Mouse (Mus musculus) G1E (cell line): ENCODE measurements at regions not wholly inside any gene's neighbourhood (a gene's known extent, or its start where the extent isn't known, plus 50 kb on each side); places are given as distances from the start of the nearest gene placed in this dataset.

Experiments used
- ATAC-seq: 2 replicates; pipeline ENCODE4 v1.8.0; 2016; ENCODE audit warnings: mild to moderate bottlenecking; ENCODE audit not compliant: insufficient number of reproducible peaks, poor library complexity, low FRiP score, severe bottlenecking; ENCODE audit errors: extremely low read depth
- DNase-seq: peaks from one replicate; pipeline ENCODE4 v3.0.0; 2012; ENCODE audit warnings: low spot score
- H3K27me3 ChIP-seq: 2 replicates; pipeline ENCODE4 v1.6.1; 2012; ENCODE audit warnings: mild to moderate bottlenecking, low read length, inconsistent platforms; ENCODE audit not compliant: insufficient read depth
- H3K36me3 ChIP-seq: replicated peaks from 2 replicates; pipeline ENCODE3; 2012; ENCODE audit warnings: mild to moderate bottlenecking, inconsistent platforms
- H3K4me1 ChIP-seq: 2 replicates; pipeline ENCODE4 v1.6.1; 2012; ENCODE audit warnings: low read depth, low read length, inconsistent platforms, mixed read lengths; ENCODE audit not compliant: insufficient read depth
- H3K4me3 ChIP-seq: 2 replicates; pipeline ENCODE4 v1.5.1; 2012; ENCODE audit warnings: low read depth, mild to moderate bottlenecking, inconsistent platforms, low read length, moderate library complexity, mixed read lengths
- H3K9me3 ChIP-seq: replicated peaks from 2 replicates; pipeline ENCODE4 v1.6.1; 2012; ENCODE audit warnings: inconsistent platforms
- CTCF ChIP-seq: IDR thresholded peaks from 2 replicates; pipeline ENCODE4 v1.5.1; 2012; ENCODE audit warnings: low read depth, low read length, inconsistent platforms, mixed read lengths
- GATA1 ChIP-seq: IDR thresholded peaks from 2 replicates; pipeline ENCODE4 v1.6.1; 2012; ENCODE audit warnings: borderline replicate concordance, low read length, inconsistent platforms, mixed read lengths
- GATA2 ChIP-seq: IDR thresholded peaks from 2 replicates; pipeline ENCODE4 v1.6.1; 2012; ENCODE audit warnings: low read depth, low read length, inconsistent platforms, borderline replicate concordance
- POLR2AphosphoS5 ChIP-seq: IDR thresholded peaks from 2 replicates; pipeline ENCODE4 v1.6.1; 2012; ENCODE audit warnings: low read depth, low read length, inconsistent platforms; ENCODE audit not compliant: insufficient replicate concordance
- TAL1 ChIP-seq: conservative IDR thresholded peaks from 2 replicates; pipeline ENCODE4 v1.6.1; 2012; ENCODE audit warnings: low read depth, low read length, inconsistent platforms, mixed read lengths

- DNase-seq, result no peak
- no peaks in the 10 kb centered on the region for H3K4me1 ChIP-seq
- ATAC-seq, result no peak
- no peaks in the 10 kb centered on the region for H3K9me3 ChIP-seq
- H3K27me3 ChIP-seq, result peaks cover 22% of the 10 kb centered on the region
- TF ChIP-seq GATA2 (no peak), POLR2AphosphoS5 (no peak), TAL1 (no peak), GATA1 (no peak), CTCF (no peak)
- no peaks in the 10 kb centered on the region for H3K36me3 ChIP-seq
- H3K4me3 ChIP-seq, result no peak overlapping the region
These were observed 158.7 kb upstream of the Ttc29 start for GRCm38 (mm10) chr8:78054435-78054834.

- Histone ChIP-seq H3K4me1 (no peaks in the 10 kb centered on the region), H3K9me3 (no peaks in the 10 kb centered on the region), H3K4me3 (no peak overlapping the region), H3K27me3 (peaks cover 21% of the 10 kb centered on the region), H3K36me3 (no peaks in the 10 kb centered on the region)
- TF ChIP-seq GATA1 (no peak), TAL1 (no peak), GATA2 (no peak), POLR2AphosphoS5 (no peak), CTCF (no peak)
- ATAC-seq (no peak), DNase-seq (no peak)
These were observed 158.2 kb upstream of the Ttc29 start for GRCm38 (mm10) chr8:78054920-78055319.

- TF ChIP-seq POLR2AphosphoS5, result no peak
- no peak for TF ChIP-seq TAL1
- TF ChIP-seq GATA1, result no peak
- TF ChIP-seq CTCF, result no peak
- TF ChIP-seq GATA2, result no peak
- no peak for ATAC-seq
- DNase-seq, result no peak
- Histone ChIP-seq H3K4me1 (no peaks in the 10 kb centered on the region), H3K9me3 (no peaks in the 10 kb centered on the region), H3K27me3 (peaks cover 18% of the 10 kb centered on the region), H3K36me3 (no peaks in the 10 kb centered on the region), H3K4me3 (no peak overlapping the region)
These were observed 157.6 kb upstream of the Ttc29 start for GRCm38 (mm10) chr8:78055531-78055930.

GRCm38 (mm10) chr8:78057357-78057756, 155.7 kb upstream of the Ttc29 start:
- Histone ChIP-seq H3K4me1 (no peaks in the 10 kb centered on the region), H3K4me3 (no peak overlapping the region), H3K36me3 (no peaks in the 10 kb centered on the region), H3K9me3 (no peaks in the 10 kb centered on the region), H3K27me3 (peaks cover 12% of the 10 kb centered on the region)
- TF ChIP-seq CTCF (no peak), GATA1 (no peak), TAL1 (no peak), GATA2 (no peak), POLR2AphosphoS5 (no peak)
- ATAC-seq (no peak), DNase-seq (no peak)

GRCm38 (mm10) chr8:78061827-78062719, 151.0 kb upstream of the Ttc29 start:
- H3K27me3 ChIP-seq, result peaks cover 2% of the 10 kb centered on the region; the same call in 1 of the 2 replicates
- H3K9me3 ChIP-seq, result no peaks in the 10 kb centered on the region
- no peak overlapping the region for H3K4me3 ChIP-seq
- peak; percentile 40 for ATAC-seq
- no peak for TF ChIP-seq CTCF
- no peak for TF ChIP-seq GATA1
- no peak for TF ChIP-seq POLR2AphosphoS5
- TF ChIP-seq GATA2, result no peak
- no peak for TF ChIP-seq TAL1
- no peak for DNase-seq
- H3K36me3 ChIP-seq, result no peaks in the 10 kb centered on the region
- H3K4me1 ChIP-seq, result peaks cover 35% of the 10 kb centered on the region

GRCm38 (mm10) chr8:78063529-78063928, 149.6 kb upstream of the Ttc29 start:
- ATAC-seq (peak; percentile 54; the same call in 1 of the 2 replicates), DNase-seq (peak; percentile 58)
- no peak for TF ChIP-seq GATA1
- TF ChIP-seq POLR2AphosphoS5, result no peak
- TF ChIP-seq TAL1, result no peak
- no peak for TF ChIP-seq CTCF
- no peak for TF ChIP-seq GATA2
- H3K4me3 ChIP-seq, result no peak overlapping the region; the same call in 1 of the 2 replicates
- no peaks in the 10 kb centered on the region for H3K9me3 ChIP-seq
- H3K27me3 ChIP-seq, result 0 out of 2 replicates have a peak, but pooled peaks cover under 1% of the 10 kb centered on the region
- peaks cover 45% of the 10 kb centered on the region for H3K4me1 ChIP-seq
- H3K36me3 ChIP-seq, result no peaks in the 10 kb centered on the region
